Mouse (Mus musculus): ENCODE data around the gene Vmn2r53. TPM values are rescaled to one million over a fixed set of nuclear protein-coding genes. Genes with fewer than 3 reads are reported as not detected.
"Not testable (repeated sequence)": the region's sequence is repeated elsewhere in the genome, so short reads cannot be mapped to it uniquely, and the experiment has no call there.

The Vmn2r53 gene
- polyA plus RNA-seq (2012; rRNA removed) (not detected in 2 replicates), polyA plus RNA-seq (2014; fragmentation: Nextera tagmentation; extraction: Ambion mirVana) (not detected in 2 replicates)

DNA sequence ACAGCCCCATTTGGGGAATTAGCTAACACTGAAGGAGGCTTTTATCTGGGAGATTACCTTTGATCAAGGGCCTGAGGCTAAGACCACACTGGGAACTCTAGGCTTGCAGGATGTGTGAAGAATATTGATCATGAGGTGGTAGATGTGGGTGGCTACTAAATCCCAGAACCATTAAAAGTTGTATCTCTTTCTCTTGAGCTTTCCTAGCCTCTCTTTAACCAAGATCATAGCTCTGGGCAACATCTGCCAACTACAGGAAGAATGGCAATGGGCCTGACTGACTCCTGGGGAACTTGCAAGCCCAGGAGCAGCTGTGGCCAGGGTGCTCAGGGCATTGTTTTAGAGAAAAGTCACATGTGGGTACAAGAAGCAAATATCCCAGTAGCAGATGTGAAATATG lies at the start of gene Vmn2r53:
TSS of gene Vmn2r53 (minus strand) at position 101 of the 400 bp plus-strand sequence.
- Histone ChIP-seq H3K36me3 (replicated peaks; ENCODE audit: control insufficient read depth, insufficient read depth, low read depth) (no peaks in the 10 kb centered on the region), H3K27ac (no peak within 1 kb of the TSS), H3K27me3 (ENCODE audit: control insufficient read depth, insufficient read depth, low read length) (no peaks in the 10 kb centered on the region), H3K9ac (replicated peaks) (no peak within 1 kb of the TSS), H3K4me3 (ENCODE audit: insufficient read depth in 1 of 2, low read depth in 2 of 2, low read length in 2 of 2) (no peak within 1 kb of the TSS), H3K4me2 (ENCODE audit: low read depth) (no peak within 1 kb of the TSS), H3K9me3 (ENCODE audit: control insufficient read depth, low read length) (no peaks in the 10 kb centered on the region), H3K4me1 (replicated peaks; ENCODE audit: control insufficient read depth in 2 of 2, insufficient read depth in 2 of 2, low read length in 1 of 2) (no peaks in the 10 kb centered on the region)
- no peak for DNase-seq (ENCODE audit: low read depth in 3 of 3, low spot score in 3 of 3)
- no peak for ATAC-seq (ENCODE audit: insufficient read depth)
- TF ChIP-seq EP300 (IDR thresholded peaks at IDR 0.05; ENCODE audit: low read depth) (no peak), CTCF (IDR thresholded peaks at IDR 0.05; ENCODE audit: low read depth) (no peak)

DNA sequence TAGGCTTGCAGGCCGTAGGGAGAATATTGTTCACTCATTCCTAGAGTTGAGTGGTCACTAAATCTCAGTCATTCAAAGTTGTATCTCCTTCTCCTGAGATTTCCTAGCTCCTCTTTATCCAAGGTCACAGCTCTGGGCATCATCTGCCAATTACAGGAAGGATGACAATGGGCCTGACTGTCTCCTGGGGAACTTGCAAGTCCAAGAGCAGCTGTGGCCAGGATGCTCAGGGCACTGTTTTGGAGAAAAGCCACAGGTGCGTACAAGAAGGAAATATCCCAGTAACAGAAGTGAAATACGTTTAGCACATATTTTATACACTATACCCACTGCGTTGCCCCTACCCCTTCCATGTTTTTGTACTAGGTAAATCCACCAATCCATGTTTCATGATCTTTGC lies 31.6 kb upstream of the Vmn2r53 start, which contains the start of gene Vmn2r54:
TSS of gene Vmn2r54 (minus strand) at position 101 of the 400 bp plus-strand sequence.
- not testable (repeated sequence) for DNase-seq (ENCODE audit: low read depth in 3 of 3, low spot score in 3 of 3); H3K27me3 ChIP-seq (ENCODE audit: control insufficient read depth, insufficient read depth, low read length); H3K9me3 ChIP-seq (ENCODE audit: control insufficient read depth, low read length); H3K9ac ChIP-seq (replicated peaks); ATAC-seq (ENCODE audit: insufficient read depth); H3K36me3 ChIP-seq (replicated peaks; ENCODE audit: control insufficient read depth, insufficient read depth, low read depth); H3K4me3 ChIP-seq (ENCODE audit: insufficient read depth in 1 of 2, low read depth in 2 of 2, low read length in 2 of 2); H3K4me2 ChIP-seq (ENCODE audit: low read depth); H3K27ac ChIP-seq; H3K4me1 ChIP-seq (replicated peaks; ENCODE audit: control insufficient read depth in 2 of 2, insufficient read depth in 2 of 2, low read length in 1 of 2)
- 58% methylated on average over 3 of the region's 4 CpGs for WGBS (ENCODE audit: insufficient replicate concordance)

Other genes with a start within 250 kb of the Vmn2r53 start
- gene Vmn1r84, start 239.5 kb downstream of the Vmn2r53 start, polyA plus RNA-seq (2012; rRNA removed), result not detected in 2 replicates
- gene Vmn1r84, start 239.5 kb downstream of the Vmn2r53 start, polyA plus RNA-seq (2014; fragmentation: Nextera tagmentation; extraction: Ambion mirVana), result not detected in 2 replicates
- gene Zfp551, start 186.0 kb downstream of the Vmn2r53 start, polyA plus RNA-seq (2012; rRNA removed), result 0.28 and 0.35 TPM in 2 replicates
- gene Zfp551, start 186.0 kb downstream of the Vmn2r53 start, polyA plus RNA-seq (2014; fragmentation: Nextera tagmentation; extraction: Ambion mirVana), result 0.55 and 1.1 TPM in 2 replicates
- gene Zfp606, start 130.5 kb downstream of the Vmn2r53 start, polyA plus RNA-seq (2012; rRNA removed), result 0.89 and 1.3 TPM in 2 replicates
- 3.3 and 3.6 TPM in 2 replicates for gene Zfp606, start 130.5 kb downstream of the Vmn2r53 start, polyA plus RNA-seq (2014; fragmentation: Nextera tagmentation; extraction: Ambion mirVana)
- not detected in 2 replicates for gene 2900092C05Rik, start 96.3 kb downstream of the Vmn2r53 start, polyA plus RNA-seq (2012; rRNA removed)
- gene 2900092C05Rik, start 96.3 kb downstream of the Vmn2r53 start, polyA plus RNA-seq (2014; fragmentation: Nextera tagmentation; extraction: Ambion mirVana), result not detected in 2 replicates
- not detected in 2 replicates for gene Vmn2r54, start 31.5 kb upstream of the Vmn2r53 start, polyA plus RNA-seq (2012; rRNA removed)
- gene Vmn2r54, start 31.5 kb upstream of the Vmn2r53 start, polyA plus RNA-seq (2014; fragmentation: Nextera tagmentation; extraction: Ambion mirVana), result not detected in 2 replicates
- gene Vmn2r55, start 76.2 kb upstream of the Vmn2r53 start, polyA plus RNA-seq (2012; rRNA removed), result not detected in 2 replicates
- gene Vmn2r55, start 76.2 kb upstream of the Vmn2r53 start, polyA plus RNA-seq (2014; fragmentation: Nextera tagmentation; extraction: Ambion mirVana), result not detected in 2 replicates
- not detected in 2 replicates for gene Vmn2r56, start 126.2 kb upstream of the Vmn2r53 start, polyA plus RNA-seq (2012; rRNA removed)
- gene Vmn2r56, start 126.2 kb upstream of the Vmn2r53 start, polyA plus RNA-seq (2014; fragmentation: Nextera tagmentation; extraction: Ambion mirVana), result not detected in 2 replicates
- 0.34 and 0.39 TPM in 2 replicates for gene Zscan18, start 194.8 kb upstream of the Vmn2r53 start, polyA plus RNA-seq (2012; rRNA removed)
- 0.16 and 0.37 TPM in 2 replicates for gene Zscan18, start 194.8 kb upstream of the Vmn2r53 start, polyA plus RNA-seq (2014; fragmentation: Nextera tagmentation; extraction: Ambion mirVana)
- gene Zfp329, start 210.1 kb upstream of the Vmn2r53 start, polyA plus RNA-seq (2012; rRNA removed), result 1.7 and 2.6 TPM in 2 replicates
- gene Zfp329, start 210.1 kb upstream of the Vmn2r53 start, polyA plus RNA-seq (2014; fragmentation: Nextera tagmentation; extraction: Ambion mirVana), result 1.4 and 1.5 TPM in 2 replicates
- 2.7 and 4.4 TPM in 2 replicates for gene Zfp110, start 226.0 kb upstream of the Vmn2r53 start, polyA plus RNA-seq (2012; rRNA removed)
- gene Zfp110, start 226.0 kb upstream of the Vmn2r53 start, polyA plus RNA-seq (2014; fragmentation: Nextera tagmentation; extraction: Ambion mirVana), result 8.5 and 12.0 TPM in 2 replicates

Data from liver, embryonic 14.5 days (tissue).